Mouse (Mus musculus) olfactory bulb, adult 2 months (tissue): ENCODE data around the gene Ero1lb. TPM values are rescaled to one million over a fixed set of nuclear protein-coding genes. Genes with fewer than 3 reads are reported as not detected.

Experiments used
- H3K27ac ChIP-seq: fragments of 200-500 bp; 2 replicates; pipeline ENCODE4 v1.5.1; 2012; ENCODE audit warnings: low read depth, low read length; ENCODE audit not compliant: insufficient read depth
- H3K4me1 ChIP-seq: fragments of 200-500 bp; 2 replicates; pipeline ENCODE4 v1.6.1; 2012; ENCODE audit warnings: low read length; ENCODE audit not compliant: control insufficient read depth, insufficient read depth
- H3K4me3 ChIP-seq: fragments of 200-500 bp; 2 replicates; pipeline ENCODE4 v1.5.1; 2012; ENCODE audit warnings: mild to moderate bottlenecking, low read depth, low read length, moderate library complexity; ENCODE audit not compliant: insufficient read depth
- CTCF ChIP-seq: fragments of 200-500 bp; IDR thresholded peaks from 2 replicates; pipeline ENCODE4 v1.5.1; 2012; ENCODE audit warnings: low read depth, mild to moderate bottlenecking, low read length, moderate library complexity; ENCODE audit not compliant: insufficient read depth
- POLR2A ChIP-seq: fragments of 200-500 bp; IDR thresholded peaks from 2 replicates; pipeline ENCODE4 v1.6.1; 2012; ENCODE audit warnings: mild to moderate bottlenecking, low read depth, low read length, moderate library complexity; ENCODE audit not compliant: insufficient read depth
- WGBS: fragments of 180-500 bp; shearing (Covaris S2); methylation state at CpG from one replicate; pipeline ENCODE4 v1.1.7; 2018; 5-methylcytosine and 5-hydroxymethylcytosine counted together
- polyA plus RNA-seq: library from polyadenylated mRNA; stranded (reverse); fragments of >200 nt; gene quantifications from 2 replicates; pipeline ENCODE4 v1.2.4, GENCODE M21; 2012; ENCODE audit warnings: low replicate concordance; ENCODE audit not compliant: missing spikeins, insufficient read depth, insufficient read length

Gene Ero1lb
- polyA plus RNA-seq: not detected in 2 replicates

GRCm38 (mm10) chr13:12565621-12566390 lies at the start of gene Ero1lb:
Gene Ero1lb (plus strand): TSS chr13:12565874.
- under 1% methylated on average over 73 of the region's 73 CpGs for WGBS
- TF ChIP-seq POLR2A (peak; percentile 91), CTCF (no peak)

GRCm38 (mm10) chr13:12519371-12519770 lies 46.3 kb upstream of the Ero1lb start:
- Histone ChIP-seq H3K4me1 (peaks cover 9% of the 10 kb centered on the region), H3K4me3 (peak overlapping the region; percentile 34), H3K27ac (no peak overlapping the region)
- 3% methylated on average over 18 of the region's 18 CpGs for WGBS
- TF ChIP-seq POLR2A (no peak), CTCF (no peak)

More at GRCm38 (mm10) chr13:12565621-12566390, at the start of gene Ero1lb:
- H3K27ac ChIP-seq: 0 out of 2 replicates have a peak within 1 kb of the TSS, but pooled peaks have one; percentile 23
- H3K4me1 ChIP-seq: no peaks in the 10 kb centered on the region
- peak within 1 kb of the TSS; percentile 90 for H3K4me3 ChIP-seq

- Histone ChIP-seq H3K4me1 (peaks cover 9% of the 10 kb centered on the region), H3K27ac (no peak within 1 kb of the TSS), H3K4me3 (peak within 1 kb of the TSS; percentile 65)
- TF ChIP-seq CTCF: peak; percentile 24; the same call in 1 of the 2 replicates
- no peak for TF ChIP-seq POLR2A
- 0% methylated on average over 35 of the region's 35 CpGs for WGBS
Observed at GRCm38 (mm10) chr13:12519955-12520584, 45.6 kb upstream of the Ero1lb start, which contains the start of gene Edaradd. Gene Edaradd (minus strand): TSS chr13:12520438.

- Histone ChIP-seq H3K4me3 (no peak overlapping the region), H3K27ac (no peak overlapping the region), H3K4me1 (peaks cover 9% of the 10 kb centered on the region)
- TF ChIP-seq POLR2A: no peak
Observed at GRCm38 (mm10) chr13:12522346-12522745, 43.3 kb upstream of the Ero1lb start.

- Histone ChIP-seq H3K4me3 (no peak overlapping the region), H3K27ac (no peak overlapping the region), H3K4me1 (no peaks in the 10 kb centered on the region)
- 94% methylated on average over 4 of the region's 4 CpGs for WGBS
- TF ChIP-seq POLR2A: no peak
- TF ChIP-seq CTCF: no peak
Observed at GRCm38 (mm10) chr13:12525678-12526077, 40.0 kb upstream of the Ero1lb start.

GRCm38 (mm10) chr13:12534628-12535027 lies 31.0 kb upstream of the Ero1lb start:
- H3K4me1 ChIP-seq: no peaks in the 10 kb centered on the region
- 89% methylated on average over 3 of the region's 3 CpGs for WGBS
- H3K27ac ChIP-seq: no peak overlapping the region
- TF ChIP-seq CTCF (no peak), POLR2A (no peak)
- no peak overlapping the region for H3K4me3 ChIP-seq

- Histone ChIP-seq H3K4me3 (no peak overlapping the region), H3K27ac (no peak overlapping the region), H3K4me1 (peaks cover 8% of the 10 kb centered on the region)
- 62% methylated on average over 6 of the region's 6 CpGs for WGBS
- no peak for TF ChIP-seq POLR2A
- TF ChIP-seq CTCF: no peak
Observed at GRCm38 (mm10) chr13:12537971-12538370, 27.7 kb upstream of the Ero1lb start.

GRCm38 (mm10) chr13:12539716-12540115 lies 26.0 kb upstream of the Ero1lb start:
- TF ChIP-seq CTCF (no peak), POLR2A (no peak)
- Histone ChIP-seq H3K27ac (0 out of 2 replicates have a peak overlapping the region, but pooled peaks have one; percentile 12), H3K4me1 (peaks cover 8% of the 10 kb centered on the region), H3K4me3 (peak overlapping the region; percentile 20; the same call in 1 of the 2 replicates)
- 7% methylated on average over 11 of the region's 11 CpGs for whole genome bisulfite sequencing

- TF ChIP-seq CTCF: no peak
- no peak for TF ChIP-seq POLR2A
- H3K27ac ChIP-seq: 0 out of 2 replicates have a peak overlapping the region, but pooled peaks have one; percentile 12
- H3K4me1 ChIP-seq: peaks cover 8% of the 10 kb centered on the region
- peak overlapping the region; percentile 20; the same call in 1 of the 2 replicates for H3K4me3 ChIP-seq
- WGBS: 43% methylated on average over 13 of the region's 13 CpGs
Observed at GRCm38 (mm10) chr13:12540119-12540518, 25.6 kb upstream of the Ero1lb start.
